Mouse (Mus musculus) limb, embryonic 11.5 days (tissue): ENCODE results near the gene Pgd. TPM values are rescaled to one million over a fixed set of nuclear protein-coding genes. Genes with fewer than 3 reads are reported as not detected.

Source experiments
- ATAC-seq: fragments of 200-750 bp; cut with Nextera tagmentation; 2 replicates; pipeline ENCODE4 v1.8.0; 2017; ENCODE audit warnings: low read depth; ENCODE audit not compliant: insufficient number of reproducible peaks, low FRiP score, low TSS enrichment
- DNase-seq: peaks from one replicate; pipeline ENCODE4 v3.0.0-alpha.2; 2015; ENCODE audit warnings: low spot score
- H3K27ac ChIP-seq: fragments of 300-500 bp; sonication (generic); replicated peaks from 2 replicates; pipeline ENCODE4 v1.5.1; 2014; ENCODE audit warnings: low read depth, mild to moderate bottlenecking, low read length
- H3K27me3 ChIP-seq: fragments of 300-500 bp; sonication (generic); 2 replicates; pipeline ENCODE4 v1.6.1; 2014; ENCODE audit warnings: mild to moderate bottlenecking, low read length, mixed read lengths; ENCODE audit not compliant: control insufficient read depth, insufficient read depth
- H3K36me3 ChIP-seq: fragments of 300-500 bp; sonication (generic); 2 replicates; pipeline ENCODE4 v1.6.1; 2014; ENCODE audit warnings: mild to moderate bottlenecking, low read length, moderate library complexity, mixed read lengths; ENCODE audit not compliant: control insufficient read depth, insufficient read depth
- H3K4me1 ChIP-seq: fragments of 300-500 bp; sonication (generic); 2 replicates; pipeline ENCODE4 v1.6.1; 2014; ENCODE audit warnings: low read length, mixed read lengths; ENCODE audit not compliant: control insufficient read depth, insufficient read depth
- H3K4me2 ChIP-seq: fragments of 300-500 bp; sonication (generic); 2 replicates; pipeline ENCODE4 v1.6.1; 2014; ENCODE audit warnings: low read depth, mild to moderate bottlenecking, moderate library complexity; ENCODE audit not compliant: severe bottlenecking
- H3K4me3 ChIP-seq: fragments of 300-500 bp; sonication (generic); 2 replicates; pipeline ENCODE4 v1.5.1; 2014; ENCODE audit warnings: low read depth, low read length
- H3K9ac ChIP-seq: fragments of 300-500 bp; sonication (generic); 2 replicates; pipeline ENCODE4 v1.6.1; 2014; ENCODE audit warnings: mild to moderate bottlenecking, low read length
- H3K9me3 ChIP-seq: fragments of 300-500 bp; sonication (generic); 2 replicates; pipeline ENCODE4 v1.6.1; 2016; ENCODE audit warnings: low read length; ENCODE audit not compliant: control insufficient read depth
- WGBS: fragments of 180-500 bp; shearing (Covaris S2); extraction: QIAGEN DNeasy Blood & Tissue Kit; methylation state at CpG from one replicate; pipeline ENCODE4 v1.1.7; 2014; 5-methylcytosine and 5-hydroxymethylcytosine counted together
- polyA plus RNA-seq: library from polyadenylated mRNA; unstranded; fragments of >200 nt; fragmentation: Nextera tagmentation; extraction: Ambion mirVana; gene quantifications from 2 replicates; pipeline ENCODE4 v1.2.1, GENCODE M21; 2014

Gene Pgd
- polyA plus RNA-seq, 1 experiment from 2014 or later, result 57.2 TPM

DNA sequence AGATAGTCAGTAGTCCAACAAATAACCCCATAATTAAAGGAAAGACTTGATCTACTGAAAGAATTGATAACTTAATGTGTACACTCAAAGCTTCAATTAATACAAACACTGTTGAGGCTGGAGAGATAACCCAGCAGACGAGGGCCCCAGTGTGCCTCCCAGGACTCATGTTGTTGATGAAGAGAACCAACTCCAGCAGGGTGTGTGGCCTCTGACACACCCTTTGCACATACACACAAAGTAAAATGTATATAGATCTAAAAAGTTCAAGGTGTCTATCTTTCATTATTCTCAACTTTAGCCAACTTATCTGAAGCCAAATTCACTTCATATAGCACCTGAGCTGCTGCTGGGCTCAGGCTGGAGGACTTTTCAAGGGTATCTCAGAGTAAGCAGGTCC lies 30.6 kb upstream of the Pgd start:
- H3K27ac ChIP-seq, result no peak overlapping the region
- no peaks in the 10 kb centered on the region for H3K36me3 ChIP-seq
- no peak overlapping the region for H3K4me2 ChIP-seq
- no peak overlapping the region for H3K4me3 ChIP-seq
- 69% methylated on average over 1 of the region's 1 CpGs for WGBS
- DNase-seq (no peak), ATAC-seq (no peak)
- no peaks in the 10 kb centered on the region for H3K4me1 ChIP-seq
- no peaks in the 10 kb centered on the region for H3K27me3 ChIP-seq
- H3K9ac ChIP-seq, result no peak overlapping the region
- H3K9me3 ChIP-seq, result no peaks in the 10 kb centered on the region

DNA sequence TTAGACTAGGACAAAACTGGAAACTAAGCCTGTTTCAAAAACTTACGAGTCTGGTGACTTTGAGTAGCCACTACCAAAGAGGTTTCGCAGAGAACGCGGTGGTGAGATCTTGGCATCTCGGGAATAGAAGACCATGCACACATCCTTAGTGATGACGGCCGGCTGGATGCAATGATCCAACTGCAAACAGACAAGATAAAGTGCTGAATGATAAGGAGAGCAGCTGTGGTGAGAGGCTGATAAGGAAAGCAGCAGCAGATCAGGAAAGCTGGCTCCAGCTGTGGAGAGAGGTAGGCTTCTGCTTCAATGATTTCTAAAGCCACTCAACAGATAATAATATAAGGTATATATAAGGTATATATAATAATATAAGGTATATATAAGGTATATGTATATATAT lies 24.5 kb upstream of the Pgd start:
- ATAC-seq, result no peak
- WGBS, result 91% methylated on average over 7 of the region's 7 CpGs
- DNase-seq, result no peak
- Histone ChIP-seq H3K27me3 (no peaks in the 10 kb centered on the region), H3K9ac (no peak overlapping the region), H3K9me3 (no peaks in the 10 kb centered on the region), H3K4me1 (no peaks in the 10 kb centered on the region), H3K36me3 (peaks cover under 1% of the 10 kb centered on the region; the same call in 1 of the 2 replicates), H3K4me2 (no peak overlapping the region), H3K27ac (no peak overlapping the region), H3K4me3 (no peak overlapping the region)

DNA sequence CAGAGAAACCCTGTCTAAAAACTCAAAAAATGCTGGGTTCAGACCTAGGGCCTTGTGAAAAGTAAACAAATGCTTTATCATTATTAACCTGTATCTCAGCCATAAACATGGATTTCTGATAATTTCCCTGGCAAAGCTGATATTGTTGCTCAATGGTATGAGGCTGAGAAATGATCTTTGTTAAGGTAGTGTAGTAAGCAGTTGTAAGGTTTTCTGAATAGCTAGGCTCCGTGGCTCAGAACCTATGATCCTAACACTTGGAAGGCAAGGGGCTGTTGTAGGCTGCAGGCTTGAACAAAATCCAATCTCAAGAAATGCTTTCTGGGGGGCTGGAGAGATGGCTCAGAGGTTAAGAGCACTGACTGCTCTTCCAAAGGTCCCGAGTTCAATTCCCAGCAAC lies 22.0 kb upstream of the Pgd start:
- Histone ChIP-seq H3K4me3 (no peak overlapping the region), H3K36me3 (peaks cover 2% of the 10 kb centered on the region; the same call in 1 of the 2 replicates), H3K27me3 (no peaks in the 10 kb centered on the region), H3K9me3 (no peaks in the 10 kb centered on the region), H3K4me1 (no peaks in the 10 kb centered on the region), H3K9ac (no peak overlapping the region), H3K4me2 (no peak overlapping the region), H3K27ac (no peak overlapping the region)
- 84% methylated on average over 2 of the region's 2 CpGs for WGBS
- DNase-seq, result no peak
- ATAC-seq, result no peak

GRCm38 (mm10) chr4:149182755-149183154 lies 16.2 kb upstream of the Pgd start:
- WGBS, result 58% methylated on average over 4 of the region's 4 CpGs
- Histone ChIP-seq H3K4me3 (no peak overlapping the region), H3K4me2 (no peak overlapping the region), H3K36me3 (peaks cover 10% of the 10 kb centered on the region; the same call in 1 of the 2 replicates), H3K27me3 (no peaks in the 10 kb centered on the region), H3K9me3 (no peaks in the 10 kb centered on the region), H3K9ac (no peak overlapping the region), H3K27ac (no peak overlapping the region), H3K4me1 (no peaks in the 10 kb centered on the region)
- DNase-seq (peak; percentile 32), ATAC-seq (no peak)

DNA sequence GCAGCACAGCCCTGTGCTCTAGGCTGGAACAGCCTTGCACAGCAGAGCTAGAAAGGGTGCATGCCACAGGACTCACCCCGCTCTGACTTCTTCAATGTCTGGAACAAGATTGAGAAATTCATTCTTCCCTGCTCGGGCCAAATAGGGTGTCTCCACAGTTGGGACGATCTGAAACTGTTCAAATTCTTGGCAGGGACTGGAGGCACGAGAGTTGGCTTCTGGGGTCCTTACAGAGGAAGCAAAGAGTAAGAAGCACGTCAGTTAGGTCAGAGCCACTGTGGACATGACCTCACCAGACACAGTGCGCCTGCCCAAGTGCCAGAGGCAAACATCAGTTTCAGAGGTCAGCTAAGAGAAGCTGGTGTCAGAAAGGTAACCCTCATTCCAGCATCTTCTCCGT lies 15.6 kb upstream of the Pgd start:
- no peak overlapping the region for H3K4me2 ChIP-seq
- H3K9me3 ChIP-seq, result no peaks in the 10 kb centered on the region
- no peak overlapping the region for H3K27ac ChIP-seq
- H3K27me3 ChIP-seq, result no peaks in the 10 kb centered on the region
- no peak overlapping the region for H3K4me3 ChIP-seq
- DNase-seq (no peak), ATAC-seq (no peak)
- H3K9ac ChIP-seq, result no peak overlapping the region
- no peaks in the 10 kb centered on the region for H3K4me1 ChIP-seq
- H3K36me3 ChIP-seq, result peaks cover 10% of the 10 kb centered on the region; the same call in 1 of the 2 replicates
- 92% methylated on average over 7 of the region's 7 CpGs for WGBS

DNA sequence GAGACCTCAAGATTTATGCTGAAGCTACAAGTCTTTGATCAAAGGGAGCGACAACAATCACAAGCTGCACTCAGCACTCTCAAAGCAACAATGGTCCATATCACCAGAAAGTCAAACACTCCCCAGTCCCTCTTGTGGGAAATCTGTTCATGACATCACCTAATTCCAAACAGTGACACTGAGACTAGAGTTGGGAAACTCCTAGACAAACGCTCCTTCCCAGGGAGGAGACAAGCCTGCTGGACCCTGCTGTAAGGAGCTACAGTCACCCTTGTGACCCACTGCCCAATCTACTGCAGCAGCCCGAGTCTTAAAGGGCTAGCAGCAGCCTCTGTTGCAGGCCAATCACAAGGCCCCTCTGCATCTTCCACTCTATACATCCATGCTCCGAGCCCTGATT lies 13.0 kb upstream of the Pgd start:
- DNase-seq, result no peak
- Histone ChIP-seq H3K27me3 (no peaks in the 10 kb centered on the region), H3K36me3 (peaks cover 8% of the 10 kb centered on the region; the same call in 1 of the 2 replicates), H3K27ac (no peak overlapping the region), H3K9ac (no peak overlapping the region), H3K4me2 (no peak overlapping the region), H3K4me3 (no peak overlapping the region), H3K9me3 (no peaks in the 10 kb centered on the region), H3K4me1 (no peaks in the 10 kb centered on the region)
- no peak for ATAC-seq
- 57% methylated on average over 4 of the region's 4 CpGs for WGBS

- H3K4me2 ChIP-seq, result no peak overlapping the region
- H3K9me3 ChIP-seq, result no peaks in the 10 kb centered on the region
- H3K27ac ChIP-seq, result no peak overlapping the region
- no peak overlapping the region for H3K9ac ChIP-seq
- WGBS, result 89% methylated on average over 7 of the region's 7 CpGs
- ATAC-seq (no peak), DNase-seq (no peak)
- peaks cover 8% of the 10 kb centered on the region; the same call in 1 of the 2 replicates for H3K36me3 ChIP-seq
- no peaks in the 10 kb centered on the region for H3K4me1 ChIP-seq
- no peaks in the 10 kb centered on the region for H3K27me3 ChIP-seq
- no peak overlapping the region for H3K4me3 ChIP-seq
Observed at GRCm38 (mm10) chr4:149179160-149179559, 12.6 kb upstream of the Pgd start.

DNA sequence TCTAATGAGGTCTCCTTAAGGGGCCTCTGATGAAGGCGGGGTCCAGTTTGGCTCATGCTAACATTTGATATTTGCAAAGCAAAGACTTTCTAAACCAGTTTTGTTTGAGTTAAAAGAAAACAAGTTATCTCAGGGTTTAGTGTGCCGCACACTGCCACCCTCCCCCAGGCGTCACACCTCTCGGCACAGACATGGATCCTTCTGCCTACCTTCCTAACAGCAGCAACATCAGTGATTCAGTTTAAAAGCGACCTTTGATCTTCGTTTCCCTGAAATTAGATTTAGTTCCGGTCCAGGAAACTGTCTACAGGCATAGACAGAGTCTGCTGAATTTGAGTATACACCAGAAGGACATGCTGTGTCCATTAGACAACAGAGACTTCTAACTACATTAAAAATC lies 11.8 kb upstream of the Pgd start:
- no peak for ATAC-seq
- Histone ChIP-seq H3K4me2 (no peak overlapping the region), H3K36me3 (peaks cover 8% of the 10 kb centered on the region; the same call in 1 of the 2 replicates), H3K27me3 (no peaks in the 10 kb centered on the region), H3K9me3 (no peaks in the 10 kb centered on the region), H3K27ac (no peak overlapping the region), H3K4me1 (no peaks in the 10 kb centered on the region), H3K4me3 (no peak overlapping the region), H3K9ac (no peak overlapping the region)
- 69% methylated on average over 7 of the region's 7 CpGs for WGBS
- DNase-seq, result no peak

DNA sequence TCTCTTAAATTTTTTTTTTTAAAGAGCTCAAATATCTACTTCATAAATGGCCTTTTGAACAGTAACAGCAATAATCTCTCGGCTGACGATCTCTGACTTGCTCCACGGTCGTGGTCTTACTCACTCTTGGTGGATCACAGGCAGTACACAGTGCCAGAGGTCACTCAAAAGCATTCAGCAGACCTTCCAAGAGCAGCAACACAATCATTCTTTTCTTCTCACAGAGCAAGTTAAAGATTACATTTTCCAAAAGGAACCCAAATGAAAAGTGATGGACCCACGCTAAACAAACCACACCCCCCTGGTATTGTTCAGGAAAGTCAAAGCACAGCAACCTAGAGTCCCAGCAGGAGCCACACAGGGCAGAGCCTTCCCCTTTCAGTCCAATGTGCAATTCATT lies 10.5 kb upstream of the Pgd start:
- H3K36me3 ChIP-seq, result peaks cover 4% of the 10 kb centered on the region; the same call in 1 of the 2 replicates
- 83% methylated on average over 5 of the region's 5 CpGs for WGBS
- ATAC-seq (no peak), DNase-seq (no peak)
- H3K27ac ChIP-seq, result no peak overlapping the region
- H3K9ac ChIP-seq, result no peak overlapping the region
- no peaks in the 10 kb centered on the region for H3K27me3 ChIP-seq
- H3K4me2 ChIP-seq, result no peak overlapping the region
- no peaks in the 10 kb centered on the region for H3K4me1 ChIP-seq
- H3K4me3 ChIP-seq, result no peak overlapping the region
- no peaks in the 10 kb centered on the region for H3K9me3 ChIP-seq
